Mouse (Mus musculus): ENCODE measurements around the gene Fig4. TPM values are rescaled to one million over a fixed set of nuclear protein-coding genes. Genes with fewer than 3 reads are reported as not detected.

The Fig4 gene
- polyA plus RNA-seq, 1 experiment from 2014 or later, result 14.5 TPM

GRCm38 (mm10) chr10:41151441-41151840 is 151.6 kb downstream of the Fig4 start:
- Histone ChIP-seq H3K36me3 (replicated peaks) (no peaks in the 10 kb centered on the region), H3K4me3 (no peak overlapping the region), H3K27ac (replicated peaks) (no peak overlapping the region), H3K9me3 (no peaks in the 10 kb centered on the region), H3K27me3 (replicated peaks; ENCODE audit: low read depth, poor library complexity, severe bottlenecking) (no peaks in the 10 kb centered on the region), H3K4me1 (no peaks in the 10 kb centered on the region)
- 84% methylated on average over 18 of the region's 18 CpGs for WGBS
- no peak for DNase-seq (ENCODE audit: low spot score)

DNA sequence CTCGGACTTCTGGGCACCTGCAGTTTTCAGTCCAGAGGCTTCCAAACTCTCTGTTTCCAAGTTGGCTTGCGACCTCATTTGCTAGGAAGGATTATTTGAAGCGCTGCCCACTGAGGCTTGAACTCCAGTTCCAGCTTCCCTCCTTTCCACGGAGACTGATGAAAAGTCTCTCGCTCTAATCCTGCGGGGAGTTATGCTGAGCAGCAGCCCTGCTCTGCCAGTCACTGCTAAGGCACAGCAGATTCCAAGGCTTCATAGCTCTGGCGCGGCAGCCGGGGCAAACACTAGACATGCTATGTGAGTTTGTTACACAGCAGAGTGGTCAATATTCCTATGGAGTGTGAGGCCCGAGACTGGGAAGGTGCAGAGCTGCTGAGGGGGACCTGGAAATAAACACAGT is 152.0 kb downstream of the Fig4 start:
- no peak for DNase-seq (ENCODE audit: low spot score)
- H3K4me1 ChIP-seq, result no peaks in the 10 kb centered on the region
- H3K27me3 ChIP-seq (replicated peaks; ENCODE audit: low read depth, poor library complexity, severe bottlenecking), result no peaks in the 10 kb centered on the region
- no peak overlapping the region for H3K4me3 ChIP-seq
- H3K36me3 ChIP-seq (replicated peaks), result no peaks in the 10 kb centered on the region
- H3K9me3 ChIP-seq, result no peaks in the 10 kb centered on the region
- 78% methylated on average over 10 of the region's 10 CpGs for WGBS
- H3K27ac ChIP-seq (replicated peaks), result no peak overlapping the region

GRCm38 (mm10) chr10:41150496-41150895 is 152.6 kb downstream of the Fig4 start:
- no peaks in the 10 kb centered on the region for H3K9me3 ChIP-seq
- H3K36me3 ChIP-seq (replicated peaks), result no peaks in the 10 kb centered on the region
- H3K27ac ChIP-seq (replicated peaks), result no peak overlapping the region
- no peaks in the 10 kb centered on the region for H3K27me3 ChIP-seq (replicated peaks; ENCODE audit: low read depth, poor library complexity, severe bottlenecking)
- no peak for DNase-seq (ENCODE audit: low spot score)
- WGBS, result 78% methylated on average over 2 of the region's 2 CpGs
- H3K4me3 ChIP-seq, result no peak overlapping the region
- no peaks in the 10 kb centered on the region for H3K4me1 ChIP-seq

DNA sequence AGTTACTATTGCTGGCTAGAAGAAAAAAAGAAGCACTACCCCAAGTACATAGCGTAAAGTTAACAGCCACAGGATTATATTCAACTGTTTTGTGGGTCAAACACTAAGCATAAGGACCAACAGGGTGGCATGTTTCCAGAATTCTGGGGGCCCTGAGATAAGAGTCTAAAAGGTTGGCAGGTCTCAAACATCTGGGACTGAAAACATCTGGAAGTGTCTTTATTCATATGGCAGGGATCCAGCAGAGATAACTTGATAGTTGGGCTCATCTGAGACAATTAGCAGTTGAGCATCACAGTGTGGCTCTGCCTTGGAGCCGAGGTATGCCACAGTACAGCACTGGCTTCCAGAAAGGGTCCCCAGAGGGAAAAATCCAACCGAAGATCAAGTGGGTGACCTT is 153.8 kb downstream of the Fig4 start:
- no peaks in the 10 kb centered on the region for H3K9me3 ChIP-seq
- H3K4me3 ChIP-seq, result no peak overlapping the region
- DNase-seq (ENCODE audit: low spot score), result no peak
- H3K36me3 ChIP-seq (replicated peaks), result no peaks in the 10 kb centered on the region
- H3K27me3 ChIP-seq (replicated peaks; ENCODE audit: low read depth, poor library complexity, severe bottlenecking), result no peaks in the 10 kb centered on the region
- WGBS, result 83% methylated on average over 3 of the region's 3 CpGs
- H3K27ac ChIP-seq (replicated peaks), result no peak overlapping the region
- no peaks in the 10 kb centered on the region for H3K4me1 ChIP-seq

GRCm38 (mm10) chr10:41146141-41146540 is 156.9 kb downstream of the Fig4 start:
- 73% methylated on average over 2 of the region's 2 CpGs for WGBS

More at GRCm38 (mm10) chr10:41146141-41146540, 156.9 kb downstream of the Fig4 start:
- H3K9me3 ChIP-seq, result no peaks in the 10 kb centered on the region
- H3K27ac ChIP-seq (replicated peaks), result no peak overlapping the region
- no peaks in the 10 kb centered on the region for H3K4me1 ChIP-seq
- no peak overlapping the region for H3K4me3 ChIP-seq
- DNase-seq (ENCODE audit: low spot score), result no peak
- H3K27me3 ChIP-seq (replicated peaks; ENCODE audit: low read depth, poor library complexity, severe bottlenecking), result no peaks in the 10 kb centered on the region
- H3K36me3 ChIP-seq (replicated peaks), result no peaks in the 10 kb centered on the region

Other genes starting within 250 kb of the Fig4 start
- gene Gpr6, start 231.0 kb downstream of the Fig4 start, polyA plus RNA-seq (2016; fragmentation: Nextera tagmentation; extraction: Ambion mirVana), result not detected in 2 replicates
- gene Ak9, start 720 bp upstream of the Fig4 start, polyA plus RNA-seq (2016; fragmentation: Nextera tagmentation; extraction: Ambion mirVana), result 0.04 and 0.05 TPM in 2 replicates
- 18.1 and 18.5 TPM in 2 replicates for gene Zbtb24, start 147.1 kb upstream of the Fig4 start, polyA plus RNA-seq (2016; fragmentation: Nextera tagmentation; extraction: Ambion mirVana)
- gene Mical1, start 173.1 kb upstream of the Fig4 start, polyA plus RNA-seq (2016; fragmentation: Nextera tagmentation; extraction: Ambion mirVana), result 44.5 and 48.0 TPM in 2 replicates
- gene Smpd2, start 187.1 kb upstream of the Fig4 start, polyA plus RNA-seq (2016; fragmentation: Nextera tagmentation; extraction: Ambion mirVana), result 61.2 and 65.7 TPM in 2 replicates
- gene Ppil6, start 187.2 kb upstream of the Fig4 start, polyA plus RNA-seq (2016; fragmentation: Nextera tagmentation; extraction: Ambion mirVana), result 0.80 and 0.93 TPM in 2 replicates
- gene Cd164, start 216.2 kb upstream of the Fig4 start, polyA plus RNA-seq (2016; fragmentation: Nextera tagmentation; extraction: Ambion mirVana), result 138 and 143 TPM in 2 replicates

Data from embryonic facial prominence, embryonic 10.5 days (tissue).